Mouse (Mus musculus) C2C12 (cell line): ENCODE results near the gene Shisa5.

Experiments used
- CTCF ChIP-seq: IDR thresholded peaks from one replicate; pipeline ENCODE4 v1.5.1; 2011; ENCODE audit not compliant: control insufficient read depth, insufficient read depth, insufficient read length
- MAX ChIP-seq: IDR thresholded peaks from one replicate; pipeline ENCODE4 v1.6.1; 2011; ENCODE audit warnings: mild to moderate bottlenecking, control low read depth
- MYOG ChIP-seq: IDR thresholded peaks from one replicate; pipeline ENCODE4 v1.6.1; 2011; ENCODE audit not compliant: control insufficient read depth, insufficient read length; ENCODE audit errors: extremely low read depth
- USF1 ChIP-seq: IDR thresholded peaks from one replicate; pipeline ENCODE4 v1.6.1; 2011; ENCODE audit warnings: low read depth, mild to moderate bottlenecking, control low read depth, moderate library complexity

GRCm38 (mm10) chr9:109097291-109097690 lies 58.9 kb downstream of the Shisa5 start:
- TF ChIP-seq MYOG: no peak
- TF ChIP-seq CTCF: no peak
- no peak for TF ChIP-seq USF1
- TF ChIP-seq MAX: no peak
